Mouse (Mus musculus) cerebellum, adult 9-10 months (tissue): ENCODE measurements at regions not wholly inside any gene's neighbourhood (a gene's known extent, or its start where the extent isn't known, plus 50 kb on each side); places are given as distances from the start of the nearest gene placed in this dataset.

Experiments used
- DNase-seq: peaks from one replicate; pipeline ENCODE4 v3.0.0; 2022

DNA sequence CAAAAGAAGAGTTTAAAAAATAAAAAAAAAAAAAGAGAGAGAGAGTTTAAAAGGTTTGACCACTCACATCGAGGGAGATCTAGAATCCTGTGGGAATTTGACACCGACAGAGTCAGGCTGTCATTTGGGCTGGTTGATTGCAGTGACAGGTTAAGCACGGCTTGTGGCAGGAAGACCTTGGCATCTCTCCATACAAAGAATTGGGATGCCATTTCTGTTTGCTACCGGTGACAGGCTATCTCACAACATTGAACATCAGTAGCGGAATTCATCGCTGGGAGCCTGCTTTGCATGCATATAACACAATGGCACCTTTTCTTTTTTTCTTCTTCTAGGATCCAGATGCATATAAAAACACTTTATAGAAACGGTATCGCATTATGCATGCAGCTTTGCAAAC lies 53.7 kb upstream of the Gm26657 start:
- DNase-seq: no peak

- DNase-seq: no peak
These were observed 54.2 kb upstream of the Gm26657 start for GRCm38 (mm10) chr4:56685696-56686095.

- DNase-seq: peak; percentile 75
These were observed 54.7 kb upstream of the Gm26657 start for GRCm38 (mm10) chr4:56685123-56685522.

- no peak for DNase-seq
These were observed 55.8 kb upstream of the Gm26657 start for GRCm38 (mm10) chr4:56684031-56684430.

GRCm38 (mm10) chr4:56681121-56681520 lies 58.7 kb upstream of the Gm26657 start:
- no peak for DNase-seq

- DNase-seq: no peak
These were observed 66.0 kb upstream of the Gm26657 start for GRCm38 (mm10) chr4:56673868-56674267.

DNA sequence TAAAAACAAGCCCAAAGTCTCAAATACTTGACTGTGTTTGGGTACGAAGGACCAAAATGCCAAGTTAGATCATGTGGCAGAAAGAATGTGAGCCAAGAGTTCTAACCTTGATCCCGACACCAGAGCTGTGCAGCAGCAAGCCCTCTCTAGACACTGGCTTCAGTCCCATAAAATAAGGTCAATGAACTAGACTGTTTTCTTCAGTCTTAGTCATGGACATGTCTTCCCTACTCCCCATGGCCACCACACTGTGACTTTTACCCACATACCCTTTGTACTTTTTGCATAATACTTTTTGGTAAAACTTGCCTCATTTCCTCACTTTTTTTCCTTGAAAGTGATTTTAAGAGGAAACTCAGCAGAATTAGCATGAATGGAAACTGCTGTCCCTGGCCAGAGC lies 74.9 kb upstream of the Gm26657 start:
- DNase-seq: no peak

GRCm38 (mm10) chr4:56661816-56662215 lies 78.1 kb upstream of the Gm26657 start:
- no peak for DNase-seq

DNA sequence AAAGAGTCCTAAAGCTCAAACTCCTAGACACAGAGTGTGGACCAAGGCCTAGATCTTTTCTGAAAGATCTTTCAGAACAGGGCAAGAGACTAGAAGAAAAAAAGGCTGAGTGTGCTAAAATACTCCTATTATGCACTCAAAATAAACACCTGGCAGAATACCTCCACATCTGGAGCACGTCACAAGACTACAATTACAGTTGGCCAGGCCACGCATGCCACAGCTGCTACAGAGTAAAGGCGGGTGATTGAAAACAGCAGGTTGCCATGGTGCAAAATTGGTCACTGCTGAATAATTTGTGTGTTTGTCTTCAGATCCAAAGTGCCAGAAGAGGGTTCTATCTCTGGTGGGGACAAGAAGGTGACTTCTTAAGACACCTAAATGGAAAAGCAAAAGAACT lies 82.8 kb upstream of the Gm26657 start:
- no peak for DNase-seq

GRCm38 (mm10) chr4:56654327-56654726 lies 85.5 kb upstream of the Gm26657 start:
- DNase-seq: peak; percentile 21

- DNase-seq: no peak
These were observed 87.1 kb upstream of the Gm26657 start for GRCm38 (mm10) chr4:56652819-56653218.

DNA sequence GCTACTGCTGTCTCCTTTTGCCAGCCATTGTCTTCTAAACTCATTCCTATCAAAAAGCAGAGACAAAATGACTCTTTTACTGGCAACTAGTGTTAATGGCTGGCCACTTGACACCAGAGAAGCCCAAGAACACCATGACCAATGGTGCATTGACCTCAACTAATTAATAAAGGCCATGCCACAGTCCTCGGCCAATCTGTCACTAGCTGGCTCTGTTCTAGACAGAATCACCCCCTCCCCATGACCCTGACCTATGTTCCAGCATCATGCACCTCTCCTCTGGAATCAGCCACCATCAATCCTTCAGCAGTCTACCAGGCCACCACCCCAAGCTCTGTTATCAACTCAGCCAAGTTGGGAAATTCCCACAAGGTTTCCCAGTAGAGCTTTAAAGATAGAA lies 90.1 kb upstream of the Gm26657 start:
- DNase-seq: no peak

DNA sequence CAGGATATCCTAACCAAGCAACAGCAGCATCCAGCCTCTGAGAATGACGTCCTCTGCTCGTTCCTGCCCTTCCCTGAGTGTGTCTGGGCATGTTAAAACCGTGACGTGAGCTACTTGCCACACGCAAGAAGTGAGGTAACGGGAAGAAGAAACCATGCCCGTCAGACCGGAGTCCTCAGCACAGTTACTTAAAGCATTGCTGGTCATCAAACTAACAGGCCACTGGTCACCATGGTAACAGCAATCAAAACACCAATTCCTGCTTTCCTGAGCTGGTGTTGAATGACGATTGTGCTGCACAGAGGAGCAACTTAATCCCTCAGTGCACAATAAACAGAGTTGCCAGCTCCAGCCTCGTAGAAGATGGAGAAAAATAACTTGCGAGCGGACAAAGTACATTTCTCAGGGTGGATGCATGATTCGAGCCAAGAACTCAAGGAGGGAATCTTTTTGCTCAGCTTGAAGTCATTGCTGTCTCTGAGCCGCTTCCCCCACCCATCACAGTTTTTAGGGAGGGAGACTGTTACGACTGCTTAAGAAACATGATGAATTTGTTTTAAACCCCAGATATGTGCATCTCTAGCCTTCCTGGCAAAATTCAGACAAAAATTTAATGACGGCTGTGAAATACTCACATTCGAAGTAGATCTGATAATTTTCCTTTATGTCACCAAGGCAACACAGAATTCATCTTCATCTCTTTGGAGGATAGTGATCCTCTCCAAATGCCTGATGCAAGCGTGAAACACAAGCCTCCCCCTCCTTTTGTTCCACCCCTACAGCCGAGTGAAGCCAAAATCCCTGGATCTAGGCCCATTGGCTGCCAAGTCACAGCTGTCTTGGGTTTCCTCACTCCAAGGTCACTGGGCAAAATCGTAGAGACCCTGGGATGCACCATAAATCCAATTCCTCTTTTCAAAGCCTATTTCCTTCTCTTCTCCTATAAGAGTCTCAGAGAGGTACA lies 95.6 kb upstream of the Gm26657 start:
- no peak for DNase-seq

- DNase-seq: no peak
These were observed 96.4 kb upstream of the Gm26657 start for GRCm38 (mm10) chr4:56643491-56643890.

- no peak for DNase-seq
These were observed 100.2 kb upstream of the Gm26657 start for GRCm38 (mm10) chr4:56639709-56640108.

DNA sequence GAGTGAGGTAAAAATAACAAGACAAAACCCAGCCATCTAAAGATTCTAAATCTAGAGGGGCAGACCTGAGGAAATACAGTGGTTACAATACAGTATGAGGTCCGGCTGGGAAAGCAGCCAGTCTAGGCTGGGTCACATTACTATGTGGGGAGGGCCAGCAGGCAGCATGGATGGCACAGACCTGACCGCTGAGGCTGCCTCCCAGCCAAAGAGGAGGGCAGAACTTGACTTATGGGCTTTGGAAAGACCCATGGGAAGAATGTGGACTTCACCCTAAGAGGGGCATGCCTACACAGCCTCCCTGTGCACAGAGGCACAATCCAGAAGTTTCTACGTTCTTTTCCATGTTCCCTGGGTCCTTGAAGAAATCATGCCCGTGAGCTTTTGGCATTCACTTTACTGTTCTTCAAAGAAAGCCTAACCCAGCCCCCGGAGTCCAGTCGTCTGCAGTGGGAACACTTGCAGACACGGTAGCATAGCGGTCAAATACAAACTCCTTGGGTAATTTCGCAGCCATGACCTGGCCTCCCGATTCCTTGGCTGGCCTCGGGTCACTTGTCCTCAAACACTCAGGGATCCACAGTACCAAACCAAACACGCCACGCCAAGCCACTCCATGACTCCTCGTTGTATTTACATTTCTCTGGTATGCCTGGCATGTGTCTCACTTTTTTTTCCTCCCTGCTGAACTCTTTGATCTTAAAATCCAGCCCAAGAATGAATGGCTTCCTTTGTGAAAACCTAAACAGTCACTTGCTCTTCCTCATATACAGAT lies 101.0 kb upstream of the Gm26657 start:
- no peak for DNase-seq

GRCm38 (mm10) chr4:56636265-56636664 lies 103.6 kb upstream of the Gm26657 start:
- no peak for DNase-seq

GRCm38 (mm10) chr4:56633528-56633927 lies 106.3 kb upstream of the Gm26657 start:
- DNase-seq: no peak

DNA sequence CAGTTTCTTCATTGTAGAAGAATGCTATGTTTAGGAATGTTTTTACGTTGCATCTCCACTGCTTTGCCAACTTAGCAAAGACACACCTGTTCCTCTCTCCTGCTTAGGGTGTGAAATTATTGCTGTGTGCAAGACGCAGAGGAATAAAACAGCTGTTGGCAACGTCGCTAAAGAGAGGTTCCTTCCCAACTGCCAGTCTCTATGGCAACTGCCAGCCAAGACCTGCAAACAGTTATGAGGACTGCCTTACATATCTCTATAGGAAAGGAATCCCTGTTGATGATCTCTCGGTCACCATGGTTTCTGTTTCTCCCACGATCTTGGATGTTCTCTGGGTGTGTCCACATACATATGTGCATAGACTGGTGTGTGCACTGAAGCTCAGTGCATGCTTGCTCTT lies 109.6 kb upstream of the Gm26657 start:
- no peak for DNase-seq

DNA sequence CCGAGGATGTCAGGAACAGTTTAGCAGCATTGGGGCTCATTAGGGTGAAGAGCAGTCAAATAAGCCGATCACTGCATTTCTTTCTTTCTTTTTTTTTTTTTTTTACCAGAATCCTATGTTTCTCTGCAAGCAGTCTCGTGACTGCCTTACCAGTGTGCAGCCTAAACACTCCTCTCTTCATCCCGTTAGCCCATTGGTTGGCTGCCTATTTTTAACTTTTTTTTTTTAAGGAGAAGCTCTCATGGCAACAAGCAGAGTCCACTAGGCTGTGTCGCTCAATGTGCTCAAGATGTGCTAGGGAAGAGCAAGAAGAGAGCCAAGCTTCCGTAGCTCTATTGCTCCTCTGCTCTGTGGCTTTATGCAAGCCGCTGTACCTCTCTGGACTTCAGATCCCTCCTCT lies 112.7 kb upstream of the Gm26657 start:
- DNase-seq: no peak

DNA sequence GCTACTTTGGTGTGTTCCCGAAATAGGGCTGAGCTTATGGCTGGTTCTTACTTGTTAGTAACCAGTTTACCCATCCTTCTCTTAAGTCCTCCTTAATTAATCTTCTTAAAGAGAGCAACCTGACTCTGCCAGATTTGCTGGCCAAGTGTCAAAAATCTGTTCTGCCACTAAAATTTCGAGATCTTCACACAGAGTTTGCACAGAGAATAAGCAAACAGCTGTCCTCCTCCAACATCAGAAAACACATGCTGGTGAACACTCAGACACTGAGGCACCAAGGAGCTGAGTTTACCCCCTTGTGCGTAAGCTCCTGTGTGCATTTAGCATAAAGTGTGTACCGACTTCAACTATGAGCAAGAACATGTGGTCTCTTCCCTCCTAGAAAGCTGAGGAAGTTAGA lies 118.1 kb upstream of the Gm26657 start:
- DNase-seq: no peak

DNA sequence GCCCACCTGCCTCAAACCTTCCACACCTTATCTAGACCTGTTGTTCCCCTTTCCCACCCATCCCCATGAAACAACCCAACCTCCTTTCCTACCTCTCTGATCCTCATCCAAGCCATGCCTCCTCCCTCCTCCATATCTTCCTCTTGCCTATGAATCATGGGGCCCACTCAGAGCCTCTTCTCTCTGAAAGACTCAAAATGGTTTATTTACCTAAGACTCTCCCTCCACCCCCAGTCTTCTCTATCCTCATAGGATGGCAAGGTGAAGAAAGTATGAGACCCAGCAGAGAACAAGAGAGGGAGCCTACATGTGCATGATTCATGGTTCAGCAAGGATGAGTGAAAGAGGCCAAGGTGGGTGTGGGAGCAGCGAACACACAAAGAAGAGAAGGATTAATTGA lies 118.5 kb upstream of the Gm26657 start:
- DNase-seq: no peak

DNA sequence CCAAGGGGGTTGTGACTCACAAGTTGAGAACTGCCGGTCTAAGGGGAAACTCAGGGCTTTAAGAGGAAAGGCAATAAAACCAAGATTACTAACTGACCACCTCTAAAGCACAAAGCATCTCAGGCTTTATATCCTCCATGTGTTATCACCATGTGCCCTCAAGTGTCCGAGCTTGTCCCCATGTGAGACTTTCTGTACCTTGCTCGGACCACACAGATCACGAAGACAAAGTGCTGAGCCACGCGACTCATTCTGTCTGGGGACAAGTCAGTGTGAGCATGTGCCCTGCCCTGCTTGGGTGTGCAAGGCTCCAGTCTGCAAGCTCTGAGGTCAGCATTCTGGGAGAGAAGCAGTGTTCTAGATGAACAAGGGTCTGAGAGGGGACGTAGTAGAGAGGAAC lies 119.2 kb upstream of the Gm26657 start:
- DNase-seq: no peak

DNA sequence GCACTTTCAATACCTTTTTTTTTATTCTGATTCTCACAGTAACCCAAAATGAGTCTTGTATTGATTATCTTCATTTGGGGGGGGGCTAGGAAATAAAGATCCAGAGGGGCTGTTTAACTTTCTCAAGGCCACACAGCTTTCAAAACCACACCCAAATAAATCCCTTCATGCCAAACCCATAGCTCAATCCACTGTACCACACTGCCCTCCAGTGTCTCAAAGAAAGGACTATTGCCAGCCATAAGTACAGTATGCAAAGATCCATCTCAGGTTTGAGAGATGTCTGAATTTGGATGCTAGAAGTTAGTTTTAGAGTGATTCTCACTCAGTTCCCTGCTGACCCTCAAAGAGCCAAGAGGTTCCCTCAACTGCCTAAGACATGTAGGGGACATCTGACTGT lies 120.1 kb upstream of the Gm26657 start:
- no peak for DNase-seq
